Mouse (Mus musculus): ENCODE measurements around the gene Ada.

DNA sequence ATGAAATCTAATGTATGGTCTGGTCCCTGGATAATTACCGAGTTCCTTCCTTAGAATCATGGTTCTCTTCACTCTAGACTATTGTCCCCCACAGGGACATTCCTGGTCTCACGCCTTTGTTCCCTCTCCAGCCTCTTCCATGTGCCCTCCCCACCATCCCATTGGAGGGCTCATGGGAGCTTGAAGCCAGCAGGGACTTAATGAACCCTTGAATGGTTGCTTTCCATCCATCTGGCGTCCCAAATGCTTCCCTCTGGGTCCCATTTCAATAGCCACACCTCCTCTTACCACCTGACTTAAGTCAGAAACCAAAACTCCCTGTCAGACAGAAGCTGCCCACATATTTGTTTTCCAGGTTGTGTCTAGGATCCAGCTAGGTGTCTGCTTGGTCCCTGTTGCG lies 30.4 kb downstream of the Ada start:
- TF ChIP-seq CTCF (IDR thresholded peaks at IDR 0.05; ENCODE audit: low read depth, low read length): no peak
- no peak for TF ChIP-seq EP300 (IDR thresholded peaks at IDR 0.05; ENCODE audit: insufficient read depth, low read depth, low read length)
